Mouse (Mus musculus) thymus, postnatal 10 days (tissue): Measurements from ENCODE around the gene Scrn3.

Experiments used
- DNase-seq, 2 experiments: peaks; one replicate each; pipeline ENCODE4 v3.0.0; 2021; ENCODE audit warnings: low spot score in 2 of 2

Gene Scrn3

DNA sequence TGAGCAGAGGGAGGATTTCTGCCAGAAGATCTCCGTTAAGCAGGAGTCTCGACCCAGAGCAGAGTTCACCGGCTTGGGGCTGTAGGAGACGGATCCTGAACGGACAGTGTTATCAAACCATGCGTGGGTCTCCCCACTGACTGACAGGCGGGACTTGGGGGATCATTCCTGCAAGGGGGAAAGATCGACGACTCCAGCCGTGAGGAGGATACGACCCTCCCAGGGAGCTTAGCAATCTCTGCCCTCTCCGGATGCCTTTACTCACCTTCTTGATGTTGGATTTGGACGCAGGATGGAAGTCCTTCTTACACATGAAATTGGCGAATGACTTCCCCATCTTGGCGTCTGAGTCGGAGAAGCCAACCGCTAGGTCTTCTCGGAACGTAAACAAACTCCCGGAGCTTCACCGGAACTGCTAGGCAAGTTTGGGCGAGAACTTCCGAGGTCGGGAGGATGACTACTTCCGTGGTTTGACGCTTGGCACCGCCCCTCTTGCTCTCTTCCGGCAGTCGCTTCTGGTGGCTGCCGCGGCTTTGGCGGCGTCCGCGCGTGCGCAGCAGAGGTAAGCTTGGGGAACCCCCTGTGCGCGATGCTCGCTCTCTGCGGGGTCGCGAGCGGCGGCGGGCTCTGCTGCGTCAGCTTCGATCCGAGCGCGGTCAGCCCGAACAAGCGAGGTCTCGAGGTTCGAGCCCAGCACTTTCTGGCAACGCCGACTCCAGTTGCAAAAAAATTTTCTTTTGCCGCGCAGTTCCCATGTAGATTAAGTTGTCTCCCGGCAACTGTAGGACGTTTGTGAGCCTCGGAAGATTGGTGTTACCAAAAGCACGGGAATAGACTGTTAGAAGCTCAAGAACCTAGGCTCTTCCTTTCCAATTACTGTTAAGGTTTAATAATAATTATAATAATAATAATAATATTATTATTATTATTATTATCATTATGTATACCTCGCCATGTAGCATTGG, at the start of gene Scrn3, which contains the start of gene Cir1:
Scrn3 (plus strand) TSS at position 450 of the 965 bp plus-strand sequence.
Cir1 (minus strand) TSS at position 550 of the 965 bp plus-strand sequence.
- DNase-seq = peak; percentile 93 to 94

GRCm38 (mm10) chr2:73263172-73263765, 49.1 kb upstream of the Scrn3 start:
- no peak for DNase-seq

- DNase-seq = no peak
Measured at GRCm38 (mm10) chr2:73263794-73264610, 48.4 kb upstream of the Scrn3 start.

DNA sequence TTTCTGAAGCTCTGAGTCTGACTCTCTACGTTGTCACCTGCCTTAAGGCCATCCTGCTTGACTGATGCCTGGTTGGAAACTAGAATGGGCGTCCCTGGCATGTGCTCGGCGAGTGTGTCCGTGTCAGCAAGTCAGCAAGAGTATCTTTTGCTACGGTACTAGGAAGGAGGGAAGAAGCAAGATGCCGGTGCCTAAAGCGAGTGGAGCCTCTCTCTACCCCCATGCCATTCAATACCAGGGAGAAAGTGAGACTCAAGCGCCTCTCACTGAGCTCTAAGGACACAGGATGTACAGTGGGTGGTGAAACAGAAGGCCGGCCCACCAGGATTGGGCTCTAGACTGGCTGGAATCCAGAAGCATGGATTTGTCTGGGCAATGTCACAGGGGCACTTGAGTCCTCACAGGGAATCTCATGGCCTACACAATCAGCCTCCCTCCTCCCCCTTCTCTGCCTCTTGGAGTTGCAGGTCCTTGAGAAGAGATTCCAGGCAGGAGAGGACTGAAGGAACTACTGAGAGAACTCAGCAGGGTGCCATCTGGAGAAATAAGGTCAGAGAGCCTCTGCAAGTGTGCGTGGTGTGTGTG, 47.7 kb upstream of the Scrn3 start:
- DNase-seq = no peak

DNA sequence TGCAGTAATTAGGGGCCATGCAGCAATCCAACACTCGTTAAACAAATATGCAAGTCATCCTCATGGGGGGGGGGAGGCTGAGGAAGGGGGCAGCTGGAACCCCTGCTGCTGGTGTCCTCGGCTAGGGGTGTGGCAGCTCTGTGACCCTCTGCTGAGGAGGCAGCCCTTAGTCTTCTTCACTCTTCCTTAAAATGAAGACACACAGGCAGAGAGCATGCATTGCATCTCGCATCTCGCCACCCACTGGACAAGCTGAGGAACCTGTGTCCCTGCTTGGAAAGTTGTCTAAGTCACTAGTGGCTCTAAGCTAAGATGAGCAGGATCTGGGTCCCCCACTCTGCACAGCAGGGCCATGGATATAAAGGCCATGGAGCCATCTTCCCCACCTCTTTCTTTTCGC, 46.4 kb upstream of the Scrn3 start:
- DNase-seq = no peak

DNA sequence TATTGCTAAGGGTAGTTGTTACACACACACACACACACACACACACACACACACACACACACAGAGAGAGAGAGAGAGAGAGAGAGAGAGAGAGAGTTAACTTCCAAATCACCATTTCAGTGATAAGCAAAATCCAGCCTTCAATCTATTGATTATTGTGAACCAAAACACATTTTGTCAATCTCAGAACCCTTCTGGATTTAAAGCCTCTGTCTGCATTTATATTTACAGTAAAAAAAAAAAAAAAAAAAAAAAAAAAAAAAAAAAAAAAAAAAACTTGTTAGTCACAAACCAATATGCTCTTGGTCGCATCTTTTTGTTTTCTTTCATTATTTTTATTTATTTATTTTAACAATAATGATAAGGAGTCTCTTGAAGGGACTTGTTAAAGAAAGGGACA, 45.8 kb upstream of the Scrn3 start:
- DNase-seq = no peak

GRCm38 (mm10) chr2:73267231-73267630, 45.2 kb upstream of the Scrn3 start:
- no peak for DNase-seq

DNA sequence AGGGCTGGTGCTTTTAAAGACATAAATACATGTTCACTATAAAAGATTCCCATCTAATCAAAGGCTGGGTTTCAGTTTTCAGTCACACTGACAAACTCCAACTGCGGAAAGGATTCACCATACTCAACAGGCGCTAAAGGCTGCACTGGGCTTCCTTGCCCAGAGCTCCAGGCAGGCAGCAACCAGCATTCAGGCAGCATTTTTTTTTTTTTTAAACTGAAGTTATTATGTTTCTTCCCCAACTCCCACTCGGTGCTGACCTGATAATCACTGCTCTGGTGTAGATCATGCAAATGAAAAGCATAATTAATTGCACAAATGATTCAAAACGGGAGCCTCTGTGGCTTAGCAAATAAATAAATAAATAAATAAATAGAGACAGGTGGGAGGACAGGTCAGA, 44.6 kb upstream of the Scrn3 start:
- DNase-seq = no peak

DNA sequence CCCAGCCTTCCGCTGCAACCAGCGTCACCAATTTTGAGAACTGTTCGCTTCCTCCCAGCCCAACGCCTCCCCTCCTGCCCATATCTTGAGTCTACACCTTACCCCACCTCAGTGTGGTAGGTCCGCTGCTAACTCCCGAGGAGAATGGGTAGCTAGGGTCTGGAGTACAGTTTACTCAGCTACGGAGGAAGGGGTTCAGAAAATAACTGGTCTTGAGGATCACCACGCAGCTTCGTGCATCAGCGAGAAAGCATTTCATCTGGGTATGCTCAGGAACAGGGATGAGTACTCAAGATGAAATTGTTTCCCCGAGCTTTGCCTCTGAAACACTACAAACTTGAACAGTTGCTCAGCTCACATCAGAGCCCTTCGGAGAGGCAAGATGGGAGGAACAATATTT, 44.1 kb upstream of the Scrn3 start:
- DNase-seq = no peak

- DNase-seq = no peak
Measured at GRCm38 (mm10) chr2:73268836-73269395, 43.5 kb upstream of the Scrn3 start.

GRCm38 (mm10) chr2:73269666-73270065, 42.7 kb upstream of the Scrn3 start:
- no peak for DNase-seq

GRCm38 (mm10) chr2:73270071-73270592, 42.3 kb upstream of the Scrn3 start:
- no peak for DNase-seq

DNA sequence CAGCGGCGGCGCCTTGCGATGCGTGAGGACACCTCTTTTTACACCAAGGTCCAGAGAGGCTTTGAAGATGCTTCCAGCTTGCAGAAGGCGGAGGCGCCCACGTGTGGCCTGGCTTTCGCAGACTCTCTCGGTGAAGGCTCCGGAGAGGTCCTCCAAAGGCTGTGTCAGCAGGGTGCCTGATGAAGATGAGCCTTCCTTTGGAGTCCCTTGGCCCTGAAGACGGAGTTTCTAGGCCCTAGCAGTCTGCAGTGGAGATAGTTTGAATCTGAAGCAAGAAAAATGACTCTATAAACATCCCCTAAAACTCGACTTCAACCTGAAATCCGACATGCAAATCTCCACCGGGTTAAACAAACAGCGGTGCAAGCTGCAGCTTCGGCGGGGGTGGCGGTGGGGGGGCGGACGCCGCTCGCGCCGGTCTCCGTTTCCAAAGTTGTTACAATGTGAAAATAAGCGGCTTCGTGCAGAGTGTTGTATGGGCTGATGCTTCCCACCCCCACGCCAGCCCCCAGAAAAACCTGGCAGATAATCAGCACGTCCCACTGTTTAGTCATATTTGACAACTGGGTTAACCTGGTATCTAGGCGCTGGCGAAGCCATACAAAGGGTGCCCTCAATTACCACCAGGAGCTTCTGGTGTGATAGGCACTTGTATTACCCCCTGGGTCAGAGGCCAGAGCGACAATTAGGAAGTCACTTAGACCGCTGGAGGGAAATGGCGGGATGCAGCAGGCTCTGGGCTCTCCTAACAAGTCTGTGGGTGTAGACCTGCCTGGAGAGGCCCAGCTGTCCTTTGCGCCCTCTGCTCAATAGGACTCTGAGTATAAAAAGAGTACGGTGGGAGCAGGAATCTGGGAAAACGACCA, 41.6 kb upstream of the Scrn3 start:
- DNase-seq = no peak

DNA sequence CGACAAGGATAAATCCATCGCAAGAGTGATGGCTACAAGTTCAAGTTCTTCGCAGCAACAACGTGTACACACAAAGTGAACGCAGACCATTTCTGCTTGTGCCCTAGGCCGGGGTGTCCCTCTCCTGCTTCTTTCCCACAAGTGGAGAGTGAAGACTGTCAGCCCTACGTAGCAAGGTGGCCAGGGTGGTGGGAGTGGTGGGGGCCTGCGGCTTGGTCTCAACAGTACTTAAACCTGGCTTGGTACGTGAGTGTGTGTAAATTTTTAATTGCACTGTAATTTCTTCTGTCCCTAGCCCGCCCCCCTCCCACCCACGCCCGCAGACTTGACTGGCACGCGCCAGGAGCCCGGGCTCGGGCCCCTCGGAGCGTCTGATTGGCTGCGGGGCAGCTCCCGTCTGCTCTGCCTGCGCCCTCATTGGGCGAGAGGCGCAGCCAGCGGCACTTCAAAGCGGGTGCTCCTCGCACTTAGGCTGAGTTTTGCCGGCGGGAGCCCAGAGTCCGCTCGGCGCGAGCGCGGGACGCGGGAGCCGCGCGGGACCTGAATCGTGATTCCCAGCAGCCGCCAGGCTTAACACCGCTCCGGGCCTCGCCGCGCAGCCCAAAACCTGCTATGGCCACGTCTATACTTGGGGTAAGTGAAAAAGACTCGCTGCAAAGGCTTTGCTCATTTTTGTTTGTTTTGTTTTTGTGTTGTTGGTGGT, 40.8 kb upstream of the Scrn3 start, which contains the start of gene Sp9:
Sp9 (plus strand) TSS at position 467 of the 703 bp plus-strand sequence.
- DNase-seq = peak; percentile 69 to 71

GRCm38 (mm10) chr2:73272351-73273248, 39.8 kb upstream of the Scrn3 start:
- no peak for DNase-seq

DNA sequence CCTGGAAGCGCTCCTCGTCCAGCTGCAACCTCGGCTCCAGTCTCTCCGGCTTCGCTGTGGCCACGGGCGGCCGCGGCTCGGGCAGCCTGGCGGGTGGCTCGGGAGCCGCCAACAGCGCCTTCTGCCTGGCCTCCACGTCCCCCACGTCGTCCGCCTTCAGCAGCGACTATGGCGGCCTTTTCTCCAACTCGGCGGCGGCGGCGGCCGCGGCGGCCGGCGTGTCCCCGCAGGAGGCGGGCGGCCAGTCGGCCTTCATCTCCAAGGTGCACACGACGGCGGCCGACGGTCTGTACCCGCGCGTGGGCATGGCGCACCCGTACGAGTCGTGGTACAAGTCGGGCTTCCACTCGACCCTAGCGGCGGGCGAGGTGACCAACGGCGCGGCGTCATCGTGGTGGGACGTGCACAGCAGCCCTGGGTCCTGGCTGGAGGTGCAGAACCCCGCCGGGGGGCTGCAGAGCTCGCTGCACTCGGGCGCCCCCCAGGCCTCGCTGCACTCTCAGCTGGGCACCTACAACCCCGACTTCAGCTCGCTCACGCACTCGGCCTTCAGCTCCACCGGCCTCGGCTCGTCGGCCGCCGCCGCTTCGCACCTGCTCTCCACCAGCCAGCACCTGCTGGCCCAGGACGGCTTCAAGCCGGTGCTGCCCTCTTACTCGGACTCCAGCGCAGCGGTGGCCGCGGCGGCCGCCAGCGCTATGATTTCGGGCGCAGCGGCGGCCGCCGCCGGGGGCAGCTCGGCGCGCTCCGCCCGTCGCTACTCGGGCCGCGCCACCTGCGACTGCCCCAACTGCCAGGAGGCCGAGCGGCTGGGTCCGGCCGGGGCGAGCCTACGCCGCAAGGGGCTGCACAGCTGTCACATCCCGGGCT, 38.9 kb upstream of the Scrn3 start:
- DNase-seq = peak in 1 of 2 experiments; percentile 39
